Comparison of ENCODE assay signal across 9 mouse cellular contexts in the genomic region with DNA sequence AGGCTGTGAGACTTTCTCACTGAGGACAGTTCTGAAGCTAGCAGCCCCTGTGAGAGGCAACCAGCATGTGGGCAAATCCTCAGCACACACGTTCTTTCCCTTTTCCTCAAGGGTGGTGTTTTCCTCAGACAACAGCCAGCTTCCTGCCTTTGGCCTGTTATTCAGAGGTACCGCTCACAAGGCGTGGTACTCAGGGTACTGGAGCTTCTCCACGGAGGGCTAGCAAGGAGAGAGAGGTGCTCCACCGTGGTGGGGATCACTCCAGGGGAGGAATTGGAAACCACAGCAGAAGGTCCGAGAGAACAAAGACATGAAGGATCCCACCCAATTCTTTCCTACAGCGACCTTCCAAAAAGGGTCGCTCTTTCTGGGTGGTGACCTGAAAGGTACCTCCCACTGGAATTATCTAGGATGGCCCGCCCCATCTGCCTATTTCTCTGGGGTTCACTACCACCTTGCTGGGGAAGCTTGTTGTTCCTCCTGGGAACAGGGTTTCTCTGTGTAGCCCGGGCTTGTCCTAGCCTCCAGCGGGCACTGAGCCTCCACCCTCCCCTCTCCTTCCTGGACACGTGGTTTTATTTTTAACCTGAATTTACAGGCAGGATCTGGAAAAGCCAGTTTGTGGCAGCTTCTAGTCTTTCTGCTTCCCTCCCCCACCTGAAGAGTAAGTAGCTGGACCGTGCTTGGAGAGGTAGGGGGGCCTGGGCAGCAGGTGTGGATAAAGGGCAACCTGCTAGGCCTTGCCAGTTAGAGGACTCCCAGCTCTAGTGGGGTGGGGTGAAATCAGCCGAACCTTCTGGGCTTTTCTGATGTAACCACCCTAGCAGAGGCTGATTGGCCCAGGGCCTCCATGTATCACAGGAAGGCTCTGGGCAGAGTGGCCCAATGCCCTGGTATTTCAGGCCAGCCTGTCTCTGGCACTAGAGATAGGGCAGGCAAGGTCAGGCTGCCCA. TPM values are rescaled to one million over a fixed set of nuclear protein-coding genes. Genes with fewer than 3 reads are reported as not detected.
DNase-seq lines count a peak whose midpoint lies in the region; ATAC-seq and TF ChIP-seq lines count a peak whose summit lies in the region.
"Had no signal": no experiment of that assay in that cellular context is flagged by ENCODE, and none has a peak within 500 bp of the region (broad histone marks: within the 10 kb centered on the region; RNA-seq: fewer than 3 reads in every experiment).

No protein-coding gene starts in this region.

- ATAC-seq in hematopoietic stem cell, adult 5-6 weeks (replicated peaks in 1 of 2; ENCODE audit: insufficient read depth in 1 of 2, low FRiP score in 2 of 2, low TSS enrichment in 1 of 2, low read depth in 1 of 2, poor library complexity in 2 of 2, severe bottlenecking in 2 of 2): peak; percentile 46 to 64; a peak in 3 of 4 replicates
- peak; percentile 56 for ATAC-seq in liver, postnatal 0 days
- no peak for ATAC-seq in forebrain, embryonic 16.5 days

- no peaks in the 10 kb centered on the region for H3K27me3 ChIP-seq in ES-Bruce4 (ENCODE audit: control insufficient read depth, insufficient read depth, low read length, poor library complexity, severe bottlenecking)
- H3K27me3 ChIP-seq in liver, postnatal 0 days (ENCODE audit: insufficient read depth, low read length): no peaks in the 10 kb centered on the region
- H3K27me3 ChIP-seq in forebrain, embryonic 16.5 days (replicated peaks; ENCODE audit: control insufficient read depth, insufficient read depth, low read length): no peaks in the 10 kb centered on the region
- H3K27me3 ChIP-seq: neural tube, embryonic 13.5 days had no signal

- TF ChIP-seq EP300 in ES-Bruce4 (IDR thresholded peaks at IDR 0.05; ENCODE audit: insufficient read depth, low read depth, low read length): peak; percentile 89
- TF ChIP-seq EP300 in liver, postnatal 0 days (IDR thresholded peaks at IDR 0.05; ENCODE audit: low read depth): no peak

- peak overlapping the region; percentile 80 for H3K4me3 ChIP-seq in ES-Bruce4 (ENCODE audit: low read depth, low read length)
- no peak overlapping the region for H3K4me3 ChIP-seq in liver, postnatal 0 days (ENCODE audit: low read depth, low read length)
- no peak overlapping the region for H3K4me3 ChIP-seq in forebrain, embryonic 16.5 days (replicated peaks; ENCODE audit: low read length)
- H3K4me3 ChIP-seq: neural tube, embryonic 13.5 days had no signal

- peaks cover 14% of the 10 kb centered on the region for H3K4me1 ChIP-seq in ES-Bruce4 (ENCODE audit: control insufficient read depth, insufficient read depth, low read length)
- H3K4me1 ChIP-seq in liver, postnatal 0 days (ENCODE audit: insufficient read depth): no peaks in the 10 kb centered on the region
- H3K4me1 ChIP-seq in forebrain, embryonic 16.5 days (replicated peaks; ENCODE audit: control insufficient read depth, insufficient read depth, low read length): 0 out of 2 replicates have a peak, but pooled peaks cover 4% of the 10 kb centered on the region

- no peaks in the 10 kb centered on the region for H3K36me3 ChIP-seq in ES-Bruce4 (ENCODE audit: control insufficient read depth, insufficient read depth, low read length, poor library complexity, severe bottlenecking)
- no peaks in the 10 kb centered on the region for H3K36me3 ChIP-seq in liver, postnatal 0 days (replicated peaks; ENCODE audit: insufficient read depth, low read length)
- no peaks in the 10 kb centered on the region for H3K36me3 ChIP-seq in forebrain, embryonic 16.5 days (ENCODE audit: control insufficient read depth, insufficient read depth)
- H3K36me3 ChIP-seq: neural tube, embryonic 13.5 days had no signal

- peak overlapping the region; percentile 90 for H3K27ac ChIP-seq in ES-Bruce4 (ENCODE audit: insufficient read depth, low read length)
- no peak overlapping the region for H3K27ac ChIP-seq in liver, postnatal 0 days (ENCODE audit: low read depth)
- no peak overlapping the region for H3K27ac ChIP-seq in forebrain, embryonic 16.5 days (ENCODE audit: low read length)
- H3K27ac ChIP-seq: neural tube, embryonic 13.5 days had no signal

- H3K4me2 ChIP-seq in liver, postnatal 0 days (ENCODE audit: low read depth, low read length): no peak overlapping the region
- H3K4me2 ChIP-seq in forebrain, embryonic 16.5 days (ENCODE audit: low read length): no peak overlapping the region
- H3K4me2 ChIP-seq: neural tube, embryonic 13.5 days had no signal

- WGBS in liver, postnatal 0 days (ENCODE audit: insufficient replicate concordance): 52% methylated on average over 14 of the region's 14 CpGs
- WGBS in forebrain, embryonic 16.5 days: 55% methylated on average over 14 of the region's 14 CpGs

- DNase-seq in adrenal gland, adult 8-10 months: peak; percentile 64
- peak; percentile 81 for DNase-seq in fat pad, adult 2 months (ENCODE audit: extremely low read depth, low read depth, low spot score)
- DNase-seq in liver, postnatal 0 days: no peak
- DNase-seq in spleen, postnatal 14 days (ENCODE audit: low spot score in 2 of 2): no peak
- DNase-seq in left cerebral cortex, adult 8-10 months (ENCODE audit: low spot score in 2 of 2): no peak

- peak; percentile 45 for TF ChIP-seq POLR2A in ES-Bruce4 (IDR thresholded peaks at IDR 0.05; ENCODE audit: insufficient read depth, low read length)

- no peak for TF ChIP-seq CTCF in ES-Bruce4 (IDR thresholded peaks at IDR 0.05; ENCODE audit: low read depth, low read length)
- TF ChIP-seq CTCF in liver, postnatal 0 days (IDR thresholded peaks at IDR 0.05; ENCODE audit: low read depth): no peak

- H3K9me3 ChIP-seq in ES-Bruce4 (replicated peaks; ENCODE audit: control insufficient read depth, insufficient read depth, low read length, poor library complexity, severe bottlenecking): no peaks in the 10 kb centered on the region
- no peaks in the 10 kb centered on the region for H3K9me3 ChIP-seq in liver, postnatal 0 days (ENCODE audit: low read length)
- 0 out of 2 replicates have a peak, but pooled peaks cover 4% of the 10 kb centered on the region for H3K9me3 ChIP-seq in forebrain, embryonic 16.5 days (ENCODE audit: control insufficient read depth, low read length)
- H3K9me3 ChIP-seq: neural tube, embryonic 13.5 days had no signal

- H3K9ac ChIP-seq in ES-Bruce4 (ENCODE audit: low read depth, poor library complexity, severe bottlenecking): peak overlapping the region; percentile 77
- H3K9ac ChIP-seq in liver, postnatal 0 days (replicated peaks): no peak overlapping the region
- H3K9ac ChIP-seq in forebrain, embryonic 16.5 days (replicated peaks; ENCODE audit: low read depth, low read length): no peak overlapping the region
- H3K9ac ChIP-seq: neural tube, embryonic 13.5 days had no signal

RNA-seq across cellular contexts. Expression of a gene that starts 17.1 kb away (rescaled TPM):
- polyA plus RNA-seq in ES-Bruce4 (2011; ENCODE audit: insufficient read depth, insufficient read length, low read depth, missing spikeins): 37.9 and 40.3 TPM in 2 replicates
- 10 to 100 TPM; 69.8 to 92.2 (median 82.8) TPM for total RNA-seq in adrenal gland, adult 8-10 months (2022)
- total RNA-seq in hematopoietic stem cell, adult 5-6 weeks (2017): 4.2 and 5.6 TPM in 2 replicates
- polyA plus RNA-seq in liver, postnatal 0 days (2015; fragmentation: Nextera tagmentation; extraction: Ambion mirVana): 5.0 and 5.3 TPM in 2 replicates
- 67.0 and 74.0 TPM in 2 replicates for polyA plus RNA-seq in forebrain, embryonic 16.5 days (2015; fragmentation: Nextera tagmentation; extraction: Ambion mirVana)
- 10 to 100 TPM; 60.7 to 74.9 (median 68.5) TPM for total RNA-seq in left cerebral cortex, adult 8-10 months (2022)

Comparison
In these comparisons a context has a peak if more than half of its experiments do, and no peak if none do; other contexts are left out.
1. DNase-seq: peak in adrenal gland, adult 8-10 months (single experiment) and fat pad, adult 2 months (single experiment); none in liver, postnatal 0 days (single experiment), spleen, postnatal 14 days (0 of 2) and left cerebral cortex, adult 8-10 months (0 of 2).